Mouse (Mus musculus): ENCODE data around the gene Cyp2w1. TPM values are rescaled to one million over a fixed set of nuclear protein-coding genes. Genes with fewer than 3 reads are reported as not detected.
"Not testable (repeated sequence)": the region's sequence is repeated elsewhere in the genome, so short reads cannot be mapped to it uniquely, and the experiment has no call there.

Gene Cyp2w1
- polyA plus RNA-seq, 3 experiments from 2014 or later, result not detected

DNA sequence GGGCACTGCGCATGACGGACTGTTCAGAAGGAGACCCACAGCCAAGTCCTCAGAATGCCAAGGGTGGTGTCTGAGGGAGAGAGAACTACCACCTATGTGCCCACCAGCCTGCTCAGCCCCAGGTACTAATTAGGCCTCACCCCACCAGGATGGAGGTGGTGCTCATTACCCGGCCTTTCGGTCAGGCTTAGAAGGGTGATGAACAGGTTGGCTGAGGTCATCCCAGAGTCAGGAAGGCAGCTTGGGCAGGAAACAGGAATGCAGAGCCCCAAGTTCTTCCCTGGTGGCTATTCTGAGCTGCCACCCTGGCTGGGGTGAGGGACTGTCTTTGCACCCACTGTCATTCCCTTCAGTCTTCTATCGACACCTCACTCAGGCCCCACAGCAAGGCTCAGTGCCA lies 33.6 kb downstream of the Cyp2w1 start:
- ATAC-seq, result no peak

DNA sequence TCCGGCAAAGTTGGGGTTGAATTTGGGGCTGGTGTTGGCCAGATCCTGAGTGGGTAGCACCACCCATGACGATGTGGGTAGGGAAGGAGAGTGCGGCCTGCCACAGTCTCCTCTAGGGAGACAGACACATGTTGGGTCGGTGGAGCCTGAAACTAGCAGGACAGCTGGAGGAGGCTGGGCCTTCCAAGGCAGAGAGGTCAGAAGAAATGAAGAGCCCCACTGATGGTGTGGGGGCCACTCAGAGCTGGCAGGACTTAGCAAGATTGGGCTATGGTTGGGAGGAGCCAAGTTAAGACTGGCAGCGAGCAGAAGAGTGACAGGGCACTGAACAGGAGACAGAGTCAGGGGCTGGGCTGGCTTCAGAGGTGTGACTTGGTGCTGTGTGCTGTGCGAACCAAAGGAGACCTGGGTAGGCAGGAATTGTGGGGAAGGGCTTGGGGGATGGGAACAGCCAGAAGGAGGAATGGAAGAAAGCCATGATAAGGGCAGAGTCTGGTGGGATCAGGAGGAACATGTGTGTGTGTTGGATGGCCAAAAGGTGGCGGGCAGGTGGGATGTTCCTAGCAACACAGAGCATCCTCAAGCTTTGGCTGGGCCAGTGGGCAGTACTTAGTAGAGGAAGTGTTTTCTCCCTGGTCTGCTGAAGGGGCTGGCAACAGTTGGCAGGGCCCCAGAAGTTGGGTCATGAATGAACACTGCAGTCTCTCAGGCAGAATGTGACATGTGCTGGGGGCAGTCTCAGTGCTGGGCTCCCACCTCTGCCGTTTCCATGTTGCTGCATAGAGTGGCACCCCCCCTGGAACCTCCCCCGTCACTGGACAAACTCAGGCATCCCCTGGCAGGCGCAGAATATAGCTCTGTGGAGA lies 35.1 kb downstream of the Cyp2w1 start:
- ATAC-seq, result no peak

DNA sequence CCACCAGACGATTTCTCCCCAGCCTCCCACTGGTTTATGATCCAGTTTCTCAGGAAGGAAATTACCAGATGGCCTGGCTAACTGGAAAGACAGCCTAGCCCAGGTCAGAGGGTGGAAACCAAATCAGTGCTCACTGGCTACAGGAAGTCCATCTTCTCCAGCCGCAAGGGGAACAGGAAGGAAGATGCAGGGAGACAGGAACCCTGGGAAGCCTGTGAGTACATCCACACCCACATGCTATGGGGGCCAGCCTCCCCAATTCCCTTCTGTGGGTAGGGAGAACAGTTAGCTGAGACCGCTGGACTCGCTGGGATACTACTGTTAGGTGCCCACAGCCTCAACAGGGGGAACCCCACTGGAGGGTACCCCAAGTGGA lies 35.8 kb downstream of the Cyp2w1 start:
- ATAC-seq, result no peak

DNA sequence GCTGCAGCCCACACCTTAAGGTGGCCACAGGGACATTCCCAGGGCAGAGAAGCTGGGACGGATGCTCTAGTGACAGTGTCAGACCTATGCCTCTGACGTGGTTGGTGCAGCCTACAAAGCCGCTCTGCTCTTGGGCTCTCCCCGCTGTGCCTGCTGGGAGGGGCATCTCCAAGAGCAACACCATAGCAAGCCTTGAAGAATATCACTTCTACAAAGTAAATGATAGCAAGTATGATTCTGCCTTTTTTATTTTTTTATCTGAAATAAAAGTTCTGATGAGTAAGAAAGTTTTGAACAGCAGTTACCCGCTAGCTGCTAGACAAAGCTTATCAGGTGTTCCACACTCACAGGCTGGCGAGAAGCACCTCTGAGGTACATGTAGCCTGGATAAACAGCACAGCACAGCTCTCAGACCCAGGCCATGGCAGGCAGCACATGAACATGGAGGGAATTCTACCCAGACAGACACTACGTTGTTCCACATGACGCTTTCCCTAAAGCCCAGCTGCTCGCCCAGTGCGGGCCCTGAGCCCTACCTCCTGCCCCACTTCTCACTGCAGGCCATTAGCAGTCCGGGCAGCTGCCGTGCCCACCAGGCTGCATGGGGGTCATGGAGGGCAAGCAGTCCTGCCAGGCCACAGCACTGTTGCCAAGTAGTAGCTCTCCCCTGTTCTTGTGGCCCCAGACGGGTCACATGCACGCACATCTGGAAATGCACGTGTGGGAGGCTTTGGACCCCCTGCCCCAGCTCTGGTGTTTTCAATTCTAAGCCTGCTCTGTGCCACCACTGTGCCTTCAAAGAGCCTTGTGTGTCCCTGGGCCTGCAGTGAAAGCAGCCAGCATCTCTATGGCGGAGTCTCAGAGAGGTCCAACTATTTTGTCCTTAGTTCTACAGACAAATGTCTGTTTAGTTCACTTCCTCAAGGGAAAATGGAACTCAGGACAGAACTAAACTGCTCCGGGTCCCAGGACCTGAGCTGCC lies 36.6 kb downstream of the Cyp2w1 start:
- ATAC-seq, result peak; percentile 23

DNA sequence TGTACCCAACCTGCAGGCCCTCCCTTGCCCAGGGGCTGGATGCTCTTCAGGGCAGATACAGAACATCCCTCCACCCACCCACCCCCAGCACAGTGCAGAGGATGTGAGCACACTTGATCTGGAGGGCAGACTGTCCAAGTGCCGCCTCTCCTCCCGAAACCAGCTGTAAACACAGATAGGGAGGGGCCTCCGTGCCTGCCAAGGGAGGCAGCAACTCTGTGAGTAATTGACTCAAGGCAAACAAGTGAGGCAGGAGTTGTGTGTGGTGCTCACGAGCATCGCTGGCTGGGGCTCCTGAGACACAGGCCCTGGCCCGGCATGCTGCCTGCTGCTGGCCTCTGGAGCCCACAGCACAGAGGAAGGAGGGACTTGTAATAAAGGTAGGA lies 37.3 kb downstream of the Cyp2w1 start:
- no peak for ATAC-seq

DNA sequence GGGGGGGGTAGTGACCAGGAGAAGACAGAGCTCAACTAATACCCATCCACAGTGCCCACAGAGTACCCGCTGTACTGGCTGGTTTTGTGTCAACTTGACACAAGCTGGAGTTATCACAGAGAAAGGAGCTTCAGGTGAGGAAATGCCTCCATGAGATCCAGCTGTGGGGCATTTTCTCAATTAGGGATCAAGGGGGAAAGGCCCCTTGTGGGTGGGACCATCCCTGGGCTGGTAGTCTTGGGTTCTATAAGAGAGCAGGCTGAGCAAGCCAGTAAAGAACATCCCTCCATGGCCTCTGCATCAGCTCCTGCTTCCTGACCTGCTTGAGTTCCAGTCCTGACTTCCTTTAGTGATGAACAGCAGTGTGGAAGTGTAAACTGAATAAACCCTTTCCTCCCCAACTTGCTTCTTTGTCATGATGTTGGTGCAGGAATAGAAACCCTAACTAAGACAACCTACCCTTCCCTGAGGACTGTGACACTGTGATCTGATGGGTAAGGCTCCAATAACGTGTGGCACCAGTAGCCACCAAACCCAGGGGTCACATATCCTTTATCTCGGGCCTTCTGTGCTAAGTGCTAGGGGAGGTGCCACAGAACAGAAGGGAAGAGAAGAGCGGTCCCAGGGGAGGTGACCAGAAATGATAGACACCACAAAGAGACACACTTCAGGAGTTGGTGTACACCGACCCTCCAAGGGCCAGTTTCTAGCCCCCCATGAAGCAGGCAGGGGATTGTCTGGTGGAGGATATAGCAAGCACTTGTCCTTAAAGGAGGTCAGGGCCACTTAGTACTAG lies 38.1 kb downstream of the Cyp2w1 start:
- ATAC-seq, result not testable (repeated sequence)

DNA sequence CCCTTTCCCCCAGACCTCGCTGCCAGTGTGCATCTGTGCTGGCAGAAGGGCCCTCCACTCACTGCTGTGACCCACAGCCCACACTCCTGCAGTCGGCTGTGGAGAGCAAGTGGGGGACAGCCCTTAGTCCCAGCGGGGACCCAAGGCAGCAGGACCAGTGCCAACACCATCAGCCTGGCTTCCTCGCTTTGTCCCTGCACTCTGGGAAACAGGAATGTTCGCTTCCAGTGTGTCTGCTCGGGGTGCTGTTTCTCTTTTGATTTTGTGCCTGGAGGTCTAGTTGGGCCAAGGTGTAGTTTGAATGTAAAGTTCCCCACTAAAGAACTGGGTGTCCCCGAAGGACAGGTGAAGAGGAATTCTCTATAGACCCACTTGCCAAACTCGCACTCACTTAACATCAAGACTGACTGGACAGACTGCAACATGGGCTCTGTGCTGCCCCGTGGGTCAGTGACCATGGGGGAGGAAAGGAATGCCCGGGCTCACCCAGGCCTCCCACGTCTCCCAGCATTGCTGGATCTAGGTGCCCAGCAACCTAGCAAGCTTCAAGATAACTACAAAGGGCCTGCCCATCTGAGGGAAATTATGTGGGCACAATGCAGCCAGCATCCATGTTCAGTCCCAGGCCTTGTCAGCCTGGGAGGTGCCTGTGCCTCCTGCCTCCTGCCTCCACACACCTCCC lies 39.0 kb downstream of the Cyp2w1 start:
- ATAC-seq, result no peak

DNA sequence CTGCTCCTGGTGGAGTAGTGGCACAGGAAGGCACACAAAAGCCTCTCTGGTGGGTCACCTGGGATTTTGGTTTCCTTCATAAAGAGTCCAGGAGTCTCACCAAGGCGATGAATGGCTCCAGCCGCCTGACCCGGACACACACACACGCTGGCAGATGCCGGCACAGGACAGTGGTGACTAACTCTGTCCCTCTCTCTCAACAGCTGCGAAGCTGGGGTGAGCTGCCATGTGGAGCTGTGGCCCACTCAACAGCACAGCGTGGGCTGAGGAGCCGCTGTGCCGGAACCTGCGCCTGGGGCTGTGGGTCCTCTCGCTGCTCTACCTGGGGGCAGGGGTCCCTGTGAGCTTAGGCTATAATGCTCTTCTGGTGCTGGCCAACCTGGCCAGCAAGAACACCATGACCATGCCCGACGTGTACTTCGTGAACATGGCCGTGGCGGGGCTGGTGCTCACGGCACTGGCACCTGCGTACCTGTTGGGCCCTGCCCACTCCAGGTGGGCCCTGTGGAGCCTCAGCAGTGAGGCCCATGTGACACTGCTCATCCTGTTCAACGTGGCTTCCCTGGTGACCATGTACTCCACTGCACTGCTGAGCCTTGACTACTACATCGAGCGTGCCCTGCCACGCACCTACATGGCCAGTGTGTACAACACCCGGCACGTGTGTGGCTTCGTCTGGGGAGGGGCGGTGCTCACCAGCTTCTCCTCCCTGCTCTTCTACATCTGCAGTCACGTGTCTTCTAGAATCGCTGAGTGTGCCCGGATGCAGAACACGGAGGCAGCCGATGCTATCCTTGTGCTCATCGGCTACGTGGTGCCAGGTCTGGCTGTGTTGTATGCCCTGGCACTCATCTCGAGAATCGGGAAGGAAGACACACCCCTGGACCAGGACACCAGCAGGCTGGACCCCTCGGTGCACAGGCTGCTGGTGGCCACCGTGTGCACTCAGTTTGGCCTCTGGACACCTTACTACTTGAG lies 40.1 kb downstream of the Cyp2w1 start:
- ATAC-seq, result no peak

DNA sequence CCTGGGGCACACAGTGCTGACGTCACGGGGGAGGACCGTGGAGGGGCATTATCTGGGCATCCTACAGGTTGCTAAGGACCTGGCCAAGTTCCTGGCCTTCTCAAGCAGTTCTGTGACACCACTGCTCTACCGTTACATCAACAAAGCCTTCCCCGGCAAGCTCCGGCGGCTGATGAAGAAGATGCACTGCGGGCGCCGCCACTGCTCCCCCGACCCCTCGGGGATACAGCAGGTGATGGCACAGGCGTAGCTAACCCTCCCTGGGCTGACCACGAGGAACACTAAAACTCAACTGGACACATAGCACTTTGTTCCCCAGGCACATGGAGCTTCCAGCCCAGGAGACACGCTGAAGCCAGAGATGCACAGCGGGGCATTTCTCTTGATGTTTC lies 40.8 kb downstream of the Cyp2w1 start:
- no peak for ATAC-seq

DNA sequence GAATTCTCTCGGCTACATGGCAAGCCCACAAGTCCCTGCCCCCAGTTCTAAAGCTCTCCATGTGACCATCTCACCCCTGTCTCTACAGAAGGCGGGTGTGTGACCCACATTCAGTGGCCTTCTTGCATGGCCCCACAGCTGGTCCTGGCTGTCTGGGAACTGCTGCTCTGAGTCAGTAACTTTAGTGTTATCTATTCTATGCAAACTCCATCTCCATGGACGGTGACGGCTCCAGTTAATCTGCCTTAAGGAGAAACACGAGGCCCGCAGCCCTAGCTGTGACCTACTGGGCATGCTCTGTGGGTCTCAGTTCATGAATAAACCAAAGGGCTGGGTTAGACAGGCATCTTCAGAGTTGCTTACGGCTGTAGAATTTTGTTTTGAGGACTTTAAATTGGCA lies 42.0 kb downstream of the Cyp2w1 start:
- ATAC-seq, result no peak

DNA sequence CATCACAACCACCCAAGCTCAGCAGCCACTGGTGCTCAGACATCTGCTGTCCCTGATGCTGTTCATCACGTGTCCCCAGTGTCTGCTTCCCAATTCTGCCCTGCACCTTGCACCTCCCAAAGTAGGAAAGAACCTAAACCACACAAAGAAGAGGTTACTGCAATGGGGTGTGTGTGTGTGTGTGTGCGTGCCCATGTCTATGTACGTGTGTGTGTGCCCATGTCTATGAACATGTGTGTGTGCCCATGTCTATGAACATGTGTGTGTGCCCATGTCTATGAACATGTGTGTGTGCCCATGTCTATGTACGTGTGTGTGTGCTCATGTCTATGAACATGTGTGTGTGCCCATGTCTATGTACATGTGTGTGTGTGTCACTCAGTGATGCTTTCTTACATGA lies 43.1 kb downstream of the Cyp2w1 start:
- no peak for ATAC-seq

DNA sequence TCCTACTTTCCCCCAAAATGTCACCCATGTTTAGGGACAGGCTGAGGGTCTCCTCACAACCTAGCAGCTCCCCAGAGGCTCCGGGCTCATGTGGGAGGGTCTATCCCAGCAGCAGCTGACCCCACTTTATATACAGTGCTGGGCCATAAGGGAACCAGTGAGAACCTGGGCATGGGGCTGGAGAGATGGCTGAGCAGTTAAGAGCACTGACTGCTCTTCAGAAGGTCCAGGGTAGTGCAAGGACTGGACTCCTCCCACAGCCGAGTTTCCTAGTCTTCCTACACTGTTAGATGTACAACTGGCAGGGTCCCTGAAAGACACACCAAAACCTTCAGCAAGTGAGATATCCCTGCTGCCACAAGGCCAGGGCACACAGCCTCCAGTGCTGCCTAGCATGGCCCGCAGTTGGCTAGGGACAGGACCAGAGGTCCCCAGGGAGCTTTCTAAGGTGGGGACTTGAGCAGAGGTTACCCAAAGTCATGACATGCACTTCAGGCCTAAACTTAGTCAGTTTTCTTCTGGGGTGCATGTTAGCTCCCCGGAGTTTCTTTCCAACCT lies 45.0 kb downstream of the Cyp2w1 start:
- ATAC-seq, result no peak

DNA sequence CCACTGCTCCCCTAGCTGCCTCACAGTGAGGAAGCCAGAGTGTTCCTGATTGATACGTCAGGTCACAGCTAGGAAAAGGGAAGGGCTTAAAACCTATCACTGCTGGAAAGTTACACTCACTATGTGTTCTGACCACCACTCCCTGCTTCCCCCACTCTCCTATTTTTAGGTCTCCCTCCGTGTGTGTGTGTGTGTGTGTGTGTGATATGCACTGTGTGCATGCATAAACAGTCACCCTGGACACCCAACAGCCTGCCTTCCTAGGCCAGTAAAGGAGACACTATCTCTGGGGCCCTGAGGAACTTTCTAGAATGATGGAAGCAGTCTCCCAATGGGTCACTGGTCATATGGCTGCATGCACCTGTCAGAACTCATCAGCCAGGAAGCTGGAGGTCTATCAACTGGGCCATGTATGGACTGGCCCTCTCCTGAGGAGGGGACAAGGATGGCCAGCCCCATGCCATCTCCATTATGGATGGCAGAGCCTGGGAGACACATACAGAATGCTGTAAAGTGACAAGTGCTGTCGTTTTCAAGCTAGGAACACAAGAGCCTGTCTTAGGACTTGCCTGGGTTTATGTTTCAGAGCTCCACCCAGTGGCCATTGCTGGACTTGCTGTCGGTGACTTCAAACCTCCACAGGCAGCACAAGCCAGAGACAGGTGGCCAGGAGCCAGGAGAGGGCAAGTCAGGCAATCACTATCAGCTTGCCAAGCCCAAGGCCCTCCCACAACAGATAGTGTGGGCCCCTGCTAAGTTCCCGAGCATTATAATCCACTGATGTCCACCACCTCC lies 45.7 kb downstream of the Cyp2w1 start:
- ATAC-seq, result peak; percentile 89

DNA sequence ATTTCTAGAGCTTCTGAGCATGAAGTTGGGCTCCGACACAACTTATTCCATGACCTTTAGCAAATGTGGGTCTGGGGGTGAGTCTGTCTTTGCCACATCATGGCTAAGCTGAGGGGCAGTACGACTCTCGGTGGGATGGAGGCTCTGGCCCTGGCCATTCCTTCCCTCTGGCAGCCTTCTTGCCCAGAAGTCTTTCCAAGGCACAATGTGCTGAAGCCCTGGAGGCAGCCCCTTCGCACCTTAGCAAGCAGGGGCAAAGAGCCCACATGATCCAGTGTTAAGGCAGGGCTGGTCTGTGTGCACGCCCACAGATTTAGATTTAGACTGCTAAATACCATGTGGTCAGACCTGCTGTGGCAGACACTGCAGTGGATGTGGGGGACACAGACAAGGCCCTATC lies 46.4 kb downstream of the Cyp2w1 start:
- no peak for ATAC-seq

DNA sequence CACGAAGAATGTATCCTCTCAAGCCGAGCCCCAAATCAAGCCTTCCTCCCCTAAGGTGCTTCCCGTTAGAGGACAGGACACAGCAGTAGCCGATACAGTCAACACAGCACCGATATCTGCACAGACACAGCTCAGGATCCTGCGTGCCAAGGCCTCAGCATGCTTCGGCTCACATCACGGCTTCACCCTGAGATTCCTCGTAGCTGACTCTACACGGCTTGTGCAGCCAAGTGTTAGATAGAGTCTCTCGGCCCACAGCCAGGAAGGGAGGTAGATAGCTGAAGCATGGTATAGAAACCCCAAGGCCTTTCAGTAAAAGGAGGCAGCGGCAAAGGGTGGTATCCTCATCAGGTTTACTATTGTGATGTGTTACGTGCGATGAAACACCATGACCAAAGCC lies 47.6 kb downstream of the Cyp2w1 start:
- no peak for ATAC-seq

DNA sequence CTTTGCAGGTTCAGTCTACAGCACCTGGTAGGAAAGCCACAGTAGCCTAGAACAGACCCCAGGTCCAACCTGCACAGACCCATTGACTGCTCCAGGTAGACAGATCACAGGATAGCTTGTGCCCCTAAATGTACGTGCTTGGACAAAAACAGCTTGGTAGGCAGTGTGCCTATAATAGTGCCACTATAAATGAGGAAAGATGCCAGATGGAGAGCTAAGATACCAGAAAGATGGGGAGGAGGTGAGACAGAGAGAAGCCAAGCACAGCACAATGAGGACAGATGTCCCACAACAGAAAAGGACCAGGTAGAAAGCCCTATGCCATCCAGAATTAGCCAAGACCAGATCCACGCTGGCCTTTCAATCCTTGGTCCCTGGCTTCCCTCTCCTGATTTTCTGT lies 49.7 kb downstream of the Cyp2w1 start:
- ATAC-seq, result no peak

DNA sequence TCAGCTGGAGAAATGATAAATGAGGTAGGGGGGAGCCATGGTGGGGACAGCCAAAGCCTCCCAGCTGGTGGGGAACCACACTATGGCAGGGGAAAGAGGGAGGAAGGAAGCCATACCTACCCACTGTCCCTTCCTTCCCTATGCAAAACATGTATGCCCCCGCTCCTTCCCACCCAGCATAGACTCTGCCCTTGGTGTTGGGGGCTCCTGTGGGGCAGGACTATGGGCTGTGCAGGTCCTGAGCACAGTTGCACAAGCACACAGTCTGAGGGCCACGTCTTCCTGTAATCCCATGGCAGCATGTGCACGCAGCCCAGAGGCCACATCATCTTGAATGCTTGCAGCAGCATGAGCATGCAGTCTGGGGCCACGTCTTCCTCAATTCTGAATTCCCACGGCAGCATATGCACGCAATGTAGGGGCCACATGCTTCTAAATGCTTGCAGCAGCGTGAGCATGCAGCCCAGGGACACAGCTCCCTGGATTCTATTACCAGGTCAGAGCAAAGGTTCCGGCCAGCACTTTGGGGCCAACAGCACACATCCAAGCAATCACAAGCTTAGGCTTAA lies 51.4 kb downstream of the Cyp2w1 start:
- ATAC-seq, result no peak

DNA sequence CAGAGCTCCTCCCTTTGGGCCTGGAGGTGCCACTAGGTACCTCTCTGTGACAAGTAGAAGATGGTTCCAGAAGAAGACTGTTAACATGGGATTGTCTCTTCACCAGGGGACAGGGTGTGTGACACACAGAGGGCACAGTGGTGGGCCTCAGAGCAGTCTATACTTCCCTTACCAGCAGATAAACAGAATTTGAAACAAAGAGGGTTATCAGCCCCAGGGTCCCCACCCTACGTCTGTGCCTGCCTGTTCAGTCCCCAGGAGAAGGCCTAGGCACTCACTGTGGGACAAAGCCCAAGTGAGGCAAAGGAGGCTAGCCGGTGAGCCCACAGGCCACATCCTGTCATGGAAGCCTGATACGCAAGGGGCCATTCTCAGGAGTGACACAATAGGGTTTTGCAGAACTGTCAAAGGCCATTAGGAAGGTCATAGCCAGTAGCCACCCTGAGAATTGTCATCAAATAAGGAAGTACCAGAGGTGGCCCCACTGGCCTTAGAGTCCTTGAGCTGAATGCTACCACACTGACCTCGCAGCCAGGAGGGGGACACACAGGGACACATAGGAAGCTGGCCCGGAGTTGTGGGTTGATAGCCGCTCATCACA lies 52.5 kb downstream of the Cyp2w1 start, which contains the start of gene C130050O18Rik:
Gene C130050O18Rik, plus strand, starts transcription at position 480 of the 601 bp plus-strand sequence.
- no peak for ATAC-seq

DNA sequence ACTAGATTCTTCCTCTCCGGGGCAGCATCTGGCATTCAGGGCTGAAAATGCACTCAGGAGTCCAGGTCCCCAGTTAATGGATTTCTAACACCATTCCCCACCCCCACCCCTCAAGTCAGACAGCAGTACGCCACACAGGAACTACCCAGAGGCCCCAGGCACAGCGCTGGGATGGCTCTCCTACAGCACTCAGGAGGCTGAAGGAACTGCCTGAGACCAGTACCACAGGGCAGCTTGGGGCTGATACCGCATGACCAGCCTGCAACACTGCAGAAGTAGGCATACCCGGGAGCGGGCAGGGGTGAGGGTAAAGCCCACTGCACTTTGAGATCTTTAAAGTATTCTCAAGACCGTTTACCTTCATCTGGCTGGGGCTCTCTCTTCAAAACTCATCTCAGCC lies 53.1 kb downstream of the Cyp2w1 start:
- no peak for ATAC-seq

Data from inflammation-experienced regulatory T-cells, adult 6 months (primary cell).